Mouse (Mus musculus) lung, adult 2 months (tissue): ENCODE measurements around the gene Gne. TPM values are rescaled to one million over a fixed set of nuclear protein-coding genes. Genes with fewer than 3 reads are reported as not detected.
A peak's percentile ranks its signal among the peaks of the same experiment; 100 is the strongest.

Experiments
- DNase-seq: peaks from one replicate; pipeline ENCODE4 v3.0.0; 2022
- H3K4me1 ChIP-seq: fragments of 200-500 bp; 2 replicates; pipeline ENCODE4 v1.6.1; 2011; ENCODE audit warnings: low read length; ENCODE audit not compliant: control insufficient read depth, insufficient read depth
- H3K4me3 ChIP-seq: fragments of 200-500 bp; replicated peaks from 2 replicates; pipeline ENCODE3; 2011; ENCODE audit warnings: low read depth, mild to moderate bottlenecking, control low read depth, low read length; ENCODE audit errors: extremely low read depth
- CTCF ChIP-seq: fragments of 200-500 bp; IDR thresholded peaks from 2 replicates; pipeline ENCODE4 v1.5.1; 2011; ENCODE audit warnings: mild to moderate bottlenecking, low read length, control low read depth; ENCODE audit not compliant: insufficient read depth
- POLR2A ChIP-seq: fragments of 200-500 bp; IDR thresholded peaks from 2 replicates; pipeline ENCODE4 v1.6.1; 2011; ENCODE audit warnings: low read depth, mild to moderate bottlenecking, control low read depth, low read length, borderline replicate concordance; ENCODE audit errors: extremely low read depth
- WGBS: fragments of 180-500 bp; shearing (Covaris S2); methylation state at CpG from one replicate; pipeline ENCODE4 v1.1.7; 2018; 5-methylcytosine and 5-hydroxymethylcytosine counted together
- polyA plus RNA-seq: library from polyadenylated mRNA; depleted of rRNA; stranded (reverse); fragments of >200 nt; gene quantifications from 2 replicates; pipeline ENCODE4 v1.2.3, GENCODE M21; 2012

The Gne gene
- polyA plus RNA-seq, 1 experiment, result 31.4 TPM

DNA sequence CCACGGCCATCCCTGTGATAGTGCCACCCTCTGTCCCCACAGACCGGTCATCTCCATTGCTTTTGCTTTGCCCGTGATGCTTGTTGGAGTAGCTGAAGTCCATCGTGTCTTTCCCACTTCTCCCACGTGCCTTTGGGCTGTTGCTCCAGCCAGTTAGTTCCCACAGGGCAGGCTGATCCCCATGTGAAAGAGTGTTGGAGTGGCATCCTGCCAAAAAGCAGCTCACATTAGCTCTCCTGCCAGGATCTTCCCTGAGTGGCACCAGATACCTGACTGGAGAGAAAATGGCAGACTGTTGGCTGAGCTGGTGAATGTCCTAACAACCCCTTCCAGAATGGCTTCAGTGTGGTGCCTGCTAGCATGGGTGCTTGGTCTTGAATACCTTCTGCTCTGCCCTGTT, 52.5 kb downstream of the Gne start:
- TF ChIP-seq CTCF, result no peak
- no peak for TF ChIP-seq POLR2A
- no peaks in the 10 kb centered on the region for H3K4me1 ChIP-seq
- DNase-seq, result no peak
- 73% methylated on average over 5 of the region's 5 CpGs for WGBS
- H3K4me3 ChIP-seq, result no peak overlapping the region

DNA sequence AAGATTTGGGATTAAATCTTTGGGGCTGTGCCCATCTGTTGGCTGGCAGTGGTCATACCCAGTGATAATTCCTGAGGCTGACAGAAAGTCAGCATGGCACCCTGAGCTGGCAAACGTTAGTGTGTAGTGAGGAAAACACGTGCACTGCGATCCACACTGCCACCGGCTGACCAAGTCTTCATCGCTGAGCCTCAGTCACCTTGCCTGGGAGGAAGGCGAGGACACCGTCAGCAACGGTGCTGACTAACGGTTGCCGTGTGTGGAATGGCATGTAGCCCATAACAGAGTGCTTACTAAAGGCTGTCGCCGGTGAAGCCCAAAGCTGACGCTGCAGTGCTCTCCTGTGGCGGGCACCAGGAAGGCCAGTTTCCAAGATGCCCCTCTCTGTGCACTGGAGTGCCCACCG, 54.3 kb downstream of the Gne start:
- no peak overlapping the region for H3K4me3 ChIP-seq
- no peak for DNase-seq
- H3K4me1 ChIP-seq, result no peaks in the 10 kb centered on the region
- TF ChIP-seq POLR2A (no peak), CTCF (no peak)
- 84% methylated on average over 15 of the region's 15 CpGs for WGBS

- Histone ChIP-seq H3K4me1 (no peaks in the 10 kb centered on the region), H3K4me3 (no peak overlapping the region)
- WGBS, result 59% methylated on average over 16 of the region's 16 CpGs
- no peak for DNase-seq
- no peak for TF ChIP-seq POLR2A
- no peak for TF ChIP-seq CTCF
Observed at GRCm38 (mm10) chr4:44028303-44029135, 55.5 kb downstream of the Gne start.

DNA sequence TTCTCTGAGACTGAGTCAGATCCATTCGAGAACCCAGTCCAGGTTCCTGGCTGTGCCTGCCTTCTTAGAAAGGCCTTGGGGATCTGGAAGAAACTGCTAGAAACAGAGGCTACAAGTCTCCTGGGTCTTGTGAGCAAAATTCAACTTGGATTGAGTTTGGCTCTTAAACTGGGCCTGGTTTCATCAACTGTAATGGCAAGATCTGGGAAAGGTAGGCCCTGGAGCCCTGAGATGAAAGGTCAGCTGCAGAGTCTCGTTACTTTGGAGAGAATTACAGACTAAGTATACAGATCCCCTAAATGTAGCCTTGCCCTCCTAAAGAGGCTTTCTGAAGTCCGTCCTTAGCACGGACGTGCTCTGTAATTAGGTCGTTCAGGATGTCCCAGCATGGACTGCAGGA, 58.4 kb downstream of the Gne start:
- Histone ChIP-seq H3K4me1 (no peaks in the 10 kb centered on the region), H3K4me3 (no peak overlapping the region)
- TF ChIP-seq POLR2A (no peak), CTCF (no peak)
- 89% methylated on average over 6 of the region's 6 CpGs for WGBS
- no peak for DNase-seq

GRCm38 (mm10) chr4:44024241-44024640, 59.7 kb downstream of the Gne start:
- TF ChIP-seq POLR2A, result no peak
- no peak for TF ChIP-seq CTCF
- DNase-seq, result no peak
- no peaks in the 10 kb centered on the region for H3K4me1 ChIP-seq
- WGBS, result 99% methylated on average over 6 of the region's 6 CpGs
- no peak overlapping the region for H3K4me3 ChIP-seq

DNA sequence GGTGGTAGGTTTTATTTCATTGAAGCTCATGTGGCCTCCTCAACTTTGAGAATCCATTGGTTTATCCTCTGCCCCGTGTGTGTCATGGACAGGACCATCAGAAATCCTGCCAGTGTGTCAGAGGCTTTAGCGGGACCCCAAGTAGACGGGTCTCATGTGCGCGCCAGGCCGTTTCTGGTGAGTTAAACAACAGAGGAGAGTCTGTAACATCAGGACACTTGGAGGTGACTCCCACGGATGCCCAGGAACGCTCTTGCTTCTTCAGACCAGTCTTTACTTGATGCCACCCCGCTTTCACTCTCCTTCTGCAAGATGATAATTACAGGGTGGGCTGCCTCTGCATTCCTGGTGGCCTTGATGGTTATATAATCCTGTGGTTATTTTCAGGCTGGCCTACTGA, 60.3 kb downstream of the Gne start:
- DNase-seq, result no peak
- Histone ChIP-seq H3K4me3 (no peak overlapping the region), H3K4me1 (no peaks in the 10 kb centered on the region)
- 94% methylated on average over 9 of the region's 9 CpGs for WGBS
- no peak for TF ChIP-seq CTCF
- TF ChIP-seq POLR2A, result no peak

- Histone ChIP-seq H3K4me3 (no peak overlapping the region), H3K4me1 (no peaks in the 10 kb centered on the region)
- peak; percentile 2 for DNase-seq
- TF ChIP-seq CTCF, result no peak
- TF ChIP-seq POLR2A, result no peak
- 81% methylated on average over 11 of the region's 11 CpGs for WGBS
Observed at GRCm38 (mm10) chr4:44022766-44023165, 61.2 kb downstream of the Gne start.

DNA sequence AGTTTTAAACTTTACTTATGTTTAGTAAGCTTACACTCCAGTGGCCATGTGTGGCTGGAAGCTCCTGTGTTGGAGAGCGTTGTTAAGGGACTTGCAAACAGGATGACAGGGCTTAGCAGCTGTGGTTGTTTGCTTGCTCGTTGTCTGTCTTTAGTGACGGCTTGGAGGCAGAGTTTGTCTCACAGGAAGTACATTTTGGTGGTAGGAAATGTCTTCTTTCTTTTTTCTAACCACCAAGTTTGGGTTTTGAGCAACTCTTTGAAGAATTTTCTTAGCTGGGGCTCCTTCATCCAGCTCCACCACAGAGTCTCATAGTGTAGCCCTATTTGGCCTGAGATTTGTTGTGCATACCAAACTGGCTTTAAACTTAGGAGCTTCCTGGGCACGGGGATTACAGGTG, 61.7 kb downstream of the Gne start:
- Histone ChIP-seq H3K4me3 (no peak overlapping the region), H3K4me1 (no peaks in the 10 kb centered on the region)
- TF ChIP-seq POLR2A, result no peak
- TF ChIP-seq CTCF, result no peak
- WGBS, result 62% methylated on average over 4 of the region's 4 CpGs
- peak; percentile 1 for DNase-seq

DNA sequence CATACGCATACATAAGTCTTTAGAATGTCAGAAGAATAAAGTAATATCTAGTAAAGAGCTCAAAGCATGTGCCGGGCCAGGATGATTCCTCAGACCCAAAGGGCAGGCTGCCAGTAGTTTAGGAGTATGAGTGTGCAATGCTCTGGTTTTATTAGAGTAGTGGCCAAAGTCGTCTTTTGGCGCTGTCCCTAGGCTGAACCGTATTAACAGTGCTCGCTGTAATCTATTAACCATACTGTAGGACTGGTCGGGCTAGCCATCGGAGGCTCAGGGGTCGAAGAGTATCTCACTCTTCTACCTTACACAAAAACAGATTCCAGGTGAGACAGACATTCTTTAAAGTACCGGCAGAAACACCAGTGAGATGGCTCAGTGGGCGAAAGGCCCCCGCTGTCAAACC, 67.2 kb downstream of the Gne start:
- DNase-seq, result no peak
- H3K4me1 ChIP-seq, result peaks cover 7% of the 10 kb centered on the region
- H3K4me3 ChIP-seq, result no peak overlapping the region
- TF ChIP-seq CTCF, result no peak
- WGBS, result 86% methylated on average over 12 of the region's 12 CpGs

DNA sequence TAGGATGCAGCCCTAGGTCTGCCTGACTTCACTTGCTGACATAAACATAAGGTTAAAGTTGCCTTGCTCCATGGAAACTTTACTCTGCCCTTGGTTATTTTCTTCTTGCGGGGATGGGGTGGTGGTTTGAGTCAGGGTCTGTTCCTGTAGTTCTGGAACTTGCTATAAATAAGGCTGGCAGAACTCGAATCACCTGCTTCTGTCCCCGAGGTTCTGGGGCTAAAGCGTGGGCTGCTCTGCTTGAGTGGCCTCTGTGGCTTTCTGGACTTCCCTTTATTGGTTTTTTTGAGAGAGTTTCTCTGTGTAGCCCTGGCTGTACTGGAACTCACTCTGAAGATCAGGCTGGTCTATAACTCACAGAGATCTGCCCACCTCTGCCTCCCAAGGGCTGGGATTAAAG, 67.9 kb downstream of the Gne start:
- Histone ChIP-seq H3K4me3 (no peak overlapping the region), H3K4me1 (peaks cover 7% of the 10 kb centered on the region)
- no peak for DNase-seq
- no peak for TF ChIP-seq POLR2A
- 90% methylated on average over 4 of the region's 4 CpGs for WGBS

GRCm38 (mm10) chr4:44013391-44014070, 70.4 kb downstream of the Gne start:
- no peak for TF ChIP-seq POLR2A
- no peak for TF ChIP-seq CTCF
- 15% methylated on average over 11 of the region's 11 CpGs for WGBS
- Histone ChIP-seq H3K4me3 (peak overlapping the region; percentile 73), H3K4me1 (peaks cover 7% of the 10 kb centered on the region)
- DNase-seq, result no peak
